Mouse (Mus musculus) erythroblast, embryonic 14.5 days (primary cell): ENCODE results near the gene Cemip2. TPM values are rescaled to one million over a fixed set of nuclear protein-coding genes. Genes with fewer than 3 reads are reported as not detected.

Experiments used
- H3K27me3 ChIP-seq: 2 replicates; pipeline ENCODE4 v1.6.1; 2012; ENCODE audit warnings: inconsistent platforms; ENCODE audit not compliant: control insufficient read depth
- H3K36me3 ChIP-seq: 2 replicates; pipeline ENCODE4 v1.6.1; 2012; ENCODE audit warnings: mild to moderate bottlenecking, inconsistent platforms; ENCODE audit not compliant: control insufficient read depth
- H3K4me1 ChIP-seq: 2 replicates; pipeline ENCODE4 v1.6.1; 2012; ENCODE audit warnings: inconsistent platforms; ENCODE audit not compliant: control insufficient read depth
- H3K4me3 ChIP-seq: replicated peaks from 2 replicates; pipeline ENCODE3; 2012; ENCODE audit warnings: moderate library complexity, mild to moderate bottlenecking, inconsistent platforms
- H3K9me3 ChIP-seq: 2 replicates; pipeline ENCODE4 v1.6.1; 2012; ENCODE audit warnings: low read length, inconsistent platforms, mixed read lengths; ENCODE audit not compliant: control insufficient read depth
- GATA1 ChIP-seq: IDR thresholded peaks from 2 replicates; pipeline ENCODE4 v1.6.1; 2012; ENCODE audit warnings: low read length, inconsistent platforms, mixed read lengths
- TAL1 ChIP-seq: IDR thresholded peaks from 3 replicates; pipeline ENCODE4 v1.6.1; 2012; ENCODE audit warnings: low read length, inconsistent platforms, mixed read lengths
- polyA plus RNA-seq: library from polyadenylated mRNA; stranded (reverse); fragments of >175 nt; gene quantifications from 2 replicates; pipeline ENCODE4 v1.2.3, GENCODE M21; 2012

The Cemip2 gene
- polyA plus RNA-seq, 1 experiment, result 0.04 TPM

GRCm38 (mm10) chr19:21775629-21776028, 2.5 kb upstream of the Cemip2 start:
- Histone ChIP-seq H3K9me3 (no peaks in the 10 kb centered on the region), H3K4me1 (peaks cover 24% of the 10 kb centered on the region), H3K27me3 (peaks cover 29% of the 10 kb centered on the region), H3K36me3 (no peaks in the 10 kb centered on the region), H3K4me3 (no peak overlapping the region)
- TF ChIP-seq GATA1 (no peak), TAL1 (no peak)

GRCm38 (mm10) chr19:21776671-21777070, 1.5 kb upstream of the Cemip2 start:
- peaks cover 29% of the 10 kb centered on the region for H3K27me3 ChIP-seq
- H3K4me3 ChIP-seq, result no peak overlapping the region
- H3K9me3 ChIP-seq, result no peaks in the 10 kb centered on the region
- peaks cover 29% of the 10 kb centered on the region for H3K4me1 ChIP-seq
- H3K36me3 ChIP-seq, result no peaks in the 10 kb centered on the region
- no peak for TF ChIP-seq TAL1
- TF ChIP-seq GATA1, result no peak

- peaks cover 29% of the 10 kb centered on the region for H3K27me3 ChIP-seq
- H3K36me3 ChIP-seq, result no peaks in the 10 kb centered on the region
- peaks cover 29% of the 10 kb centered on the region for H3K4me1 ChIP-seq
- TF ChIP-seq TAL1 (no peak), GATA1 (no peak)
- peak overlapping the region; percentile 68 for H3K4me3 ChIP-seq
- H3K9me3 ChIP-seq, result no peaks in the 10 kb centered on the region
These were observed 891 bp upstream of the Cemip2 start for GRCm38 (mm10) chr19:21777171-21777731.

- peak overlapping the region; percentile 68 for H3K4me3 ChIP-seq
- no peak for TF ChIP-seq GATA1
- TF ChIP-seq TAL1, result no peak
These were observed 964 bp downstream of the Cemip2 start for GRCm38 (mm10) chr19:21779106-21779505.

GRCm38 (mm10) chr19:21780663-21781062, 2.5 kb downstream of the Cemip2 start:
- H3K36me3 ChIP-seq, result no peaks in the 10 kb centered on the region
- TF ChIP-seq TAL1 (no peak), GATA1 (no peak)
- no peak overlapping the region for H3K4me3 ChIP-seq
- no peaks in the 10 kb centered on the region for H3K9me3 ChIP-seq
- H3K27me3 ChIP-seq, result peaks cover 25% of the 10 kb centered on the region
- peaks cover 33% of the 10 kb centered on the region for H3K4me1 ChIP-seq

More at GRCm38 (mm10) chr19:21779106-21779505, 964 bp downstream of the Cemip2 start:
- no peaks in the 10 kb centered on the region for H3K9me3 ChIP-seq
- H3K27me3 ChIP-seq, result peaks cover 29% of the 10 kb centered on the region
- no peaks in the 10 kb centered on the region for H3K36me3 ChIP-seq
- H3K4me1 ChIP-seq, result peaks cover 29% of the 10 kb centered on the region

- no peak for TF ChIP-seq TAL1
- no peak for TF ChIP-seq GATA1
- peaks cover 34% of the 10 kb centered on the region for H3K4me1 ChIP-seq
These were observed 3.1 kb downstream of the Cemip2 start for GRCm38 (mm10) chr19:21781066-21781786.

GRCm38 (mm10) chr19:21781787-21782432, 3.8 kb downstream of the Cemip2 start:
- no peak overlapping the region for H3K4me3 ChIP-seq
- TF ChIP-seq GATA1, result no peak
- TF ChIP-seq TAL1, result no peak
- peaks cover 19% of the 10 kb centered on the region for H3K27me3 ChIP-seq
- peaks cover 34% of the 10 kb centered on the region for H3K4me1 ChIP-seq
- H3K9me3 ChIP-seq, result no peaks in the 10 kb centered on the region
- H3K36me3 ChIP-seq, result no peaks in the 10 kb centered on the region

More at GRCm38 (mm10) chr19:21781066-21781786, 3.1 kb downstream of the Cemip2 start:
- Histone ChIP-seq H3K36me3 (no peaks in the 10 kb centered on the region), H3K4me3 (no peak overlapping the region), H3K9me3 (no peaks in the 10 kb centered on the region), H3K27me3 (peaks cover 25% of the 10 kb centered on the region)

GRCm38 (mm10) chr19:21783717-21784116, 5.6 kb downstream of the Cemip2 start:
- TF ChIP-seq GATA1 (no peak), TAL1 (no peak)
- H3K4me1 ChIP-seq, result peaks cover 24% of the 10 kb centered on the region
- H3K27me3 ChIP-seq, result peaks cover 9% of the 10 kb centered on the region
- no peaks in the 10 kb centered on the region for H3K36me3 ChIP-seq
- H3K9me3 ChIP-seq, result no peaks in the 10 kb centered on the region
- no peak overlapping the region for H3K4me3 ChIP-seq
